Mouse (Mus musculus) mature B cell (primary cell): ENCODE results near the gene Nptxr.

Experiments
- in situ Hi-C: fragments of 300-500 bp; cut with MboI; formaldehyde crosslinking; loops from 2 replicates; pipeline ENCODE4 v1.14.3; 2019

The Nptxr gene

GRCm38 (mm10) chr15:79753420-79753752 lies 51.2 kb downstream of the Nptxr start:
- in situ Hi-C loops, result no loop called here

- in situ Hi-C loops, result no loop called here
These were observed 51.7 kb downstream of the Nptxr start for GRCm38 (mm10) chr15:79752742-79753419.

GRCm38 (mm10) chr15:79751772-79752171 lies 52.8 kb downstream of the Nptxr start:
- in situ Hi-C loops, result no loop called here

- in situ Hi-C loops, result no loop called here
These were observed 54.3 kb downstream of the Nptxr start for GRCm38 (mm10) chr15:79750266-79750665.

GRCm38 (mm10) chr15:79749162-79749561 lies 55.4 kb downstream of the Nptxr start:
- in situ Hi-C loops, result no loop called here

GRCm38 (mm10) chr15:79747998-79748397 lies 56.6 kb downstream of the Nptxr start:
- in situ Hi-C loops, result no loop called here

- in situ Hi-C loops, result no loop called here
These were observed 58.7 kb downstream of the Nptxr start for GRCm38 (mm10) chr15:79745883-79746282.

- in situ Hi-C loops, result no loop called here
These were observed 59.3 kb downstream of the Nptxr start for GRCm38 (mm10) chr15:79745312-79745711.

- in situ Hi-C loops, result no loop called here
These were observed 59.8 kb downstream of the Nptxr start for GRCm38 (mm10) chr15:79744742-79745141.

GRCm38 (mm10) chr15:79744001-79744400 lies 60.6 kb downstream of the Nptxr start:
- in situ Hi-C loops, result no loop called here

- in situ Hi-C loops, result no loop called here
These were observed 61.9 kb downstream of the Nptxr start for GRCm38 (mm10) chr15:79742706-79743023.

- in situ Hi-C loops, result no loop called here
These were observed 62.5 kb downstream of the Nptxr start, which contains the start of gene Sun2 for GRCm38 (mm10) chr15:79741921-79742705. Gene Sun2, minus strand, starts transcription at chr15:79742536.

GRCm38 (mm10) chr15:79741173-79741858 lies 63.2 kb downstream of the Nptxr start:
- in situ Hi-C loops, result no loop called here

- in situ Hi-C loops, result no loop called here
These were observed 63.8 kb downstream of the Nptxr start for GRCm38 (mm10) chr15:79740739-79741138.
